Mouse (Mus musculus): ENCODE measurements around the gene Myh7. TPM values are rescaled to one million over a fixed set of nuclear protein-coding genes. Genes with fewer than 3 reads are reported as not detected.
A peak's percentile ranks its signal among the peaks of the same experiment; 100 is the strongest.
"Not testable (repeated sequence)": the region's sequence is repeated elsewhere in the genome, so short reads cannot be mapped to it uniquely, and the experiment has no call there.

Gene Myh7
- polyA plus RNA-seq, 1 experiment from 2014 or later = 0.55 TPM

- DNase-seq (ENCODE audit: low spot score) = no peak
Measured at GRCm38 (mm10) chr14:54968344-54968743, 26.1 kb downstream of the Myh7 start.

GRCm38 (mm10) chr14:54967874-54968273 lies 26.6 kb downstream of the Myh7 start:
- no peak for DNase-seq (ENCODE audit: low spot score)

- no peak for DNase-seq (ENCODE audit: low spot score)
Measured at GRCm38 (mm10) chr14:54966320-54966977, 28.0 kb downstream of the Myh7 start, which contains the start of gene Myh6. Gene Myh6 (minus strand): TSS chr14:54966927.

- DNase-seq (ENCODE audit: low spot score) = no peak
Measured at GRCm38 (mm10) chr14:54965631-54966030, 28.8 kb downstream of the Myh7 start.

- DNase-seq (ENCODE audit: low spot score) = no peak
Measured at GRCm38 (mm10) chr14:54965044-54965443, 29.4 kb downstream of the Myh7 start.

GRCm38 (mm10) chr14:54963727-54964126 lies 30.7 kb downstream of the Myh7 start:
- DNase-seq (ENCODE audit: low spot score) = no peak

GRCm38 (mm10) chr14:54962714-54963113 lies 31.7 kb downstream of the Myh7 start:
- no peak for DNase-seq (ENCODE audit: low spot score)

GRCm38 (mm10) chr14:54961487-54961886 lies 32.9 kb downstream of the Myh7 start:
- DNase-seq (ENCODE audit: low spot score) = no peak

- DNase-seq (ENCODE audit: low spot score) = peak; percentile 28
Measured at GRCm38 (mm10) chr14:54960769-54961168, 33.7 kb downstream of the Myh7 start.

- not testable (repeated sequence) for DNase-seq (ENCODE audit: low spot score)
Measured at GRCm38 (mm10) chr14:54959853-54960613, 34.4 kb downstream of the Myh7 start.

GRCm38 (mm10) chr14:54959197-54959596 lies 35.2 kb downstream of the Myh7 start:
- no peak for DNase-seq (ENCODE audit: low spot score)

- DNase-seq (ENCODE audit: low spot score) = no peak
Measured at GRCm38 (mm10) chr14:54958503-54958902, 35.9 kb downstream of the Myh7 start.

- DNase-seq (ENCODE audit: low spot score) = no peak
Measured at GRCm38 (mm10) chr14:54956533-54956932, 37.9 kb downstream of the Myh7 start.

- no peak for DNase-seq (ENCODE audit: low spot score)
Measured at GRCm38 (mm10) chr14:54955481-54955880, 38.9 kb downstream of the Myh7 start.

- no peak for DNase-seq (ENCODE audit: low spot score)
Measured at GRCm38 (mm10) chr14:54954474-54954873, 40.0 kb downstream of the Myh7 start.

GRCm38 (mm10) chr14:54953664-54954206 lies 40.7 kb downstream of the Myh7 start:
- DNase-seq (ENCODE audit: low spot score) = no peak

GRCm38 (mm10) chr14:54951587-54951986 lies 42.8 kb downstream of the Myh7 start:
- DNase-seq (ENCODE audit: low spot score) = no peak

GRCm38 (mm10) chr14:54950493-54950892 lies 43.9 kb downstream of the Myh7 start:
- DNase-seq (ENCODE audit: low spot score) = no peak

- no peak for DNase-seq (ENCODE audit: low spot score)
Measured at GRCm38 (mm10) chr14:54948781-54949180, 45.6 kb downstream of the Myh7 start.

- DNase-seq (ENCODE audit: low spot score) = not testable (repeated sequence)
Measured at GRCm38 (mm10) chr14:54947008-54947407, 47.4 kb downstream of the Myh7 start.

- no peak for DNase-seq (ENCODE audit: low spot score)
Measured at GRCm38 (mm10) chr14:54945975-54946704, 48.3 kb downstream of the Myh7 start.

GRCm38 (mm10) chr14:54944939-54945338 lies 49.5 kb downstream of the Myh7 start:
- no peak for DNase-seq (ENCODE audit: low spot score)
